Mouse (Mus musculus) layer of hippocampus, adult 8-10 months (tissue): Measurements from ENCODE around the gene Tbc1d20. TPM values are rescaled to one million over a fixed set of nuclear protein-coding genes. Genes with fewer than 3 reads are reported as not detected.
"Not testable (repeated sequence)": the region's sequence is repeated elsewhere in the genome, so short reads cannot be mapped to it uniquely, and the experiment has no call there.

Source experiments
- DNase-seq, 2 experiments: peaks; one replicate each; pipeline ENCODE4 v3.0.0; 2022; ENCODE audit warnings: low spot score in 2 of 2
- total RNA-seq, 4 experiments: library from RNA; stranded (reverse); gene quantifications; 2 replicates each; pipeline ENCODE4 v1.2.4; 2022

Tbc1d20 gene
- total RNA-seq, result 10 to 100 TPM; 48.3 to 55.9 (median 50.5) TPM

- peak; percentile 78 to 86 for DNase-seq
Measured at GRCm38 (mm10) chr2:152293727-152294475, at the start of gene Tbc1d20. Gene Tbc1d20, plus strand, starts transcription at chr2:152293828.

- no peak for DNase-seq
Measured at GRCm38 (mm10) chr2:152247213-152247612, 46.4 kb upstream of the Tbc1d20 start.

- no peak for DNase-seq
Measured at GRCm38 (mm10) chr2:152250511-152250910, 43.1 kb upstream of the Tbc1d20 start.

- DNase-seq, result no peak
Measured at GRCm38 (mm10) chr2:152259739-152260138, 33.9 kb upstream of the Tbc1d20 start.

- DNase-seq, result no peak
Measured at GRCm38 (mm10) chr2:152273639-152274038, 20.0 kb upstream of the Tbc1d20 start.

- no peak for DNase-seq
Measured at GRCm38 (mm10) chr2:152281407-152281806, 12.2 kb upstream of the Tbc1d20 start.

GRCm38 (mm10) chr2:152287560-152287959 is 6.1 kb upstream of the Tbc1d20 start:
- DNase-seq, result no peak

GRCm38 (mm10) chr2:152288046-152288445 is 5.6 kb upstream of the Tbc1d20 start:
- DNase-seq, result no peak

GRCm38 (mm10) chr2:152289623-152290022 is 4.0 kb upstream of the Tbc1d20 start:
- DNase-seq, result not testable (repeated sequence)

- no peak for DNase-seq
Measured at GRCm38 (mm10) chr2:152292475-152292874, 1.2 kb upstream of the Tbc1d20 start.

GRCm38 (mm10) chr2:152293179-152293726 is 375 bp upstream of the Tbc1d20 start:
- no peak for DNase-seq

GRCm38 (mm10) chr2:152294541-152294940 is 913 bp downstream of the Tbc1d20 start:
- DNase-seq, result no peak

GRCm38 (mm10) chr2:152302862-152303261 is 9.2 kb downstream of the Tbc1d20 start:
- DNase-seq, result no peak

GRCm38 (mm10) chr2:152303781-152304180 is 10.2 kb downstream of the Tbc1d20 start:
- DNase-seq, result no peak

- no peak for DNase-seq
Measured at GRCm38 (mm10) chr2:152305480-152305879, 11.9 kb downstream of the Tbc1d20 start.

GRCm38 (mm10) chr2:152307186-152307585 is 13.6 kb downstream of the Tbc1d20 start:
- no peak for DNase-seq

GRCm38 (mm10) chr2:152312996-152313395 is 19.4 kb downstream of the Tbc1d20 start:
- DNase-seq, result no peak

GRCm38 (mm10) chr2:152313926-152314325 is 20.3 kb downstream of the Tbc1d20 start:
- DNase-seq, result no peak

GRCm38 (mm10) chr2:152317054-152317453 is 23.4 kb downstream of the Tbc1d20 start:
- DNase-seq, result no peak

- DNase-seq, result no peak
Measured at GRCm38 (mm10) chr2:152321558-152321957, 27.9 kb downstream of the Tbc1d20 start.

- DNase-seq, result no peak
Measured at GRCm38 (mm10) chr2:152322198-152322597, 28.6 kb downstream of the Tbc1d20 start.

GRCm38 (mm10) chr2:152323971-152324370 is 30.3 kb downstream of the Tbc1d20 start:
- no peak for DNase-seq

- DNase-seq, result no peak
Measured at GRCm38 (mm10) chr2:152324842-152325241, 31.2 kb downstream of the Tbc1d20 start.
